Mouse (Mus musculus) stomach, embryonic 16.5 days (tissue): ENCODE data around the gene Rbm39. TPM values are rescaled to one million over a fixed set of nuclear protein-coding genes. Genes with fewer than 3 reads are reported as not detected.
"Not testable (repeated sequence)": the region's sequence is repeated elsewhere in the genome, so short reads cannot be mapped to it uniquely, and the experiment has no call there.

Experiments
- ATAC-seq: fragments of 200-750 bp; cut with Nextera tagmentation; 2 replicates; pipeline ENCODE4 v1.8.0; 2017; ENCODE audit warnings: moderate number of reproducible peaks, moderate TSS enrichment; ENCODE audit not compliant: insufficient read depth, low FRiP score
- H3K27ac ChIP-seq: fragments of 300-500 bp; sonication (generic); 2 replicates; pipeline ENCODE4 v1.5.1; 2014; ENCODE audit warnings: low read length
- H3K27me3 ChIP-seq: fragments of 300-500 bp; sonication (generic); 2 replicates; pipeline ENCODE4 v1.6.1; 2014; ENCODE audit warnings: low read length, control low read depth, mixed read lengths; ENCODE audit not compliant: control insufficient read depth, insufficient read depth
- H3K36me3 ChIP-seq: fragments of 300-500 bp; sonication (generic); 2 replicates; pipeline ENCODE4 v1.6.1; 2014; ENCODE audit warnings: low read length; ENCODE audit not compliant: control insufficient read depth, insufficient read depth
- H3K4me1 ChIP-seq: fragments of 300-500 bp; sonication (generic); 2 replicates; pipeline ENCODE4 v1.6.1; 2014; ENCODE audit warnings: low read length, control low read depth, mixed read lengths; ENCODE audit not compliant: control insufficient read depth, insufficient read depth
- H3K4me2 ChIP-seq: fragments of 300-500 bp; sonication (generic); 2 replicates; pipeline ENCODE4 v1.6.1; 2014; ENCODE audit warnings: low read depth, low read length, mixed read lengths
- H3K4me3 ChIP-seq: fragments of 300-500 bp; sonication (generic); replicated peaks from 2 replicates; pipeline ENCODE4 v1.5.1; 2014; ENCODE audit warnings: mild to moderate bottlenecking, low read length
- H3K9ac ChIP-seq: fragments of 300-500 bp; sonication (generic); 2 replicates; pipeline ENCODE4 v1.6.1; 2014; ENCODE audit warnings: low read length
- H3K9me3 ChIP-seq: fragments of 300-500 bp; sonication (generic); replicated peaks from 2 replicates; pipeline ENCODE4 v1.6.1; 2016; ENCODE audit warnings: low read length, control low read depth; ENCODE audit not compliant: control insufficient read depth
- WGBS: fragments of 180-500 bp; shearing (Covaris S2); extraction: QIAGEN DNeasy Blood & Tissue Kit; methylation state at CpG from one replicate; pipeline ENCODE4 v1.1.7; 2014; 5-methylcytosine and 5-hydroxymethylcytosine counted together
- polyA plus RNA-seq: library from polyadenylated mRNA; unstranded; fragments of >200 nt; fragmentation: Nextera tagmentation; extraction: Ambion mirVana; gene quantifications from 2 replicates; pipeline ENCODE4 v1.2.1, GENCODE M21; 2015

Rbm39 gene
- polyA plus RNA-seq, 1 experiment from 2014 or later, result 551 TPM

GRCm38 (mm10) chr2:156134161-156134560, 45.9 kb downstream of the Rbm39 start:
- Histone ChIP-seq H3K9me3 (no peaks in the 10 kb centered on the region), H3K27me3 (no peaks in the 10 kb centered on the region), H3K4me3 (no peak overlapping the region), H3K36me3 (0 out of 2 replicates have a peak, but pooled peaks cover 3% of the 10 kb centered on the region), H3K9ac (no peak overlapping the region), H3K4me1 (no peaks in the 10 kb centered on the region), H3K27ac (no peak overlapping the region), H3K4me2 (no peak overlapping the region)
- no peak for ATAC-seq
- WGBS, result 91% methylated on average over 5 of the region's 5 CpGs

- no peak for ATAC-seq
- H3K27ac ChIP-seq, result no peak within 1 kb of the TSS
- no peak within 1 kb of the TSS for H3K9ac ChIP-seq
- H3K27me3 ChIP-seq, result no peaks in the 10 kb centered on the region
- no peaks in the 10 kb centered on the region for H3K9me3 ChIP-seq
- peaks cover 12% of the 10 kb centered on the region; the same call in 1 of the 2 replicates for H3K36me3 ChIP-seq
- H3K4me3 ChIP-seq, result no peak within 1 kb of the TSS
- H3K4me1 ChIP-seq, result no peaks in the 10 kb centered on the region
- no peak within 1 kb of the TSS for H3K4me2 ChIP-seq
- 93% methylated on average over 5 of the region's 5 CpGs for WGBS
These were observed 53.0 kb downstream of the Rbm39 start, which contains the start of gene Gm28036 for GRCm38 (mm10) chr2:156126992-156127391. Gene Gm28036 (minus strand): TSS chr2:156127092.

GRCm38 (mm10) chr2:156123731-156124130, 56.3 kb downstream of the Rbm39 start:
- H3K36me3 ChIP-seq, result peaks cover 10% of the 10 kb centered on the region; the same call in 1 of the 2 replicates
- no peaks in the 10 kb centered on the region for H3K4me1 ChIP-seq
- H3K9me3 ChIP-seq, result no peaks in the 10 kb centered on the region
- no peak overlapping the region for H3K9ac ChIP-seq
- H3K27ac ChIP-seq, result no peak overlapping the region
- WGBS, result 87% methylated on average over 5 of the region's 5 CpGs
- H3K27me3 ChIP-seq, result no peaks in the 10 kb centered on the region
- no peak for ATAC-seq
- H3K4me2 ChIP-seq, result no peak overlapping the region
- no peak overlapping the region for H3K4me3 ChIP-seq

- no peak for ATAC-seq
- H3K36me3 ChIP-seq, result peaks cover 4% of the 10 kb centered on the region; the same call in 1 of the 2 replicates
- H3K4me3 ChIP-seq, result no peak overlapping the region
- H3K9ac ChIP-seq, result no peak overlapping the region
- H3K27ac ChIP-seq, result no peak overlapping the region
- no peaks in the 10 kb centered on the region for H3K4me1 ChIP-seq
- no peak overlapping the region for H3K4me2 ChIP-seq
- no peaks in the 10 kb centered on the region for H3K9me3 ChIP-seq
- no peaks in the 10 kb centered on the region for H3K27me3 ChIP-seq
These were observed 60.5 kb downstream of the Rbm39 start for GRCm38 (mm10) chr2:156119566-156119965.

GRCm38 (mm10) chr2:156112080-156112423, 68.0 kb downstream of the Rbm39 start:
- Histone ChIP-seq H3K4me3 (peak overlapping the region; percentile 74), H3K4me2 (peak overlapping the region; percentile 52), H3K27ac (peak overlapping the region; percentile 89), H3K9ac (peak overlapping the region; percentile 98)
- WGBS, result 20% methylated on average over 5 of the region's 5 CpGs
- not testable (repeated sequence) for H3K9me3 ChIP-seq, H3K4me1 ChIP-seq, H3K27me3 ChIP-seq, ATAC-seq, H3K36me3 ChIP-seq

GRCm38 (mm10) chr2:156111358-156112079, 68.5 kb downstream of the Rbm39 start, which contains the start of the genes Cpne1 and Rbm12:
Gene Cpne1 (minus strand): TSS chr2:156111965.
Gene Rbm12 (minus strand): TSS chr2:156111978.
- H3K36me3 ChIP-seq, result no peaks in the 10 kb centered on the region
- H3K4me3 ChIP-seq, result peak within 1 kb of the TSS; percentile 74
- WGBS, result under 1% methylated on average over 74 of the region's 74 CpGs
- peaks cover 3% of the 10 kb centered on the region for H3K4me1 ChIP-seq
- ATAC-seq, result peak; percentile 95
- H3K27me3 ChIP-seq, result no peaks in the 10 kb centered on the region
- peak within 1 kb of the TSS; percentile 89 for H3K27ac ChIP-seq
- no peaks in the 10 kb centered on the region for H3K9me3 ChIP-seq
- H3K9ac ChIP-seq, result peak within 1 kb of the TSS; percentile 98
- H3K4me2 ChIP-seq, result peak within 1 kb of the TSS; percentile 66

GRCm38 (mm10) chr2:156110627-156111357, 69.2 kb downstream of the Rbm39 start:
- Histone ChIP-seq H3K27me3 (no peaks in the 10 kb centered on the region), H3K9ac (peak overlapping the region; percentile 98), H3K4me2 (peak overlapping the region; percentile 66), H3K4me3 (peak overlapping the region; percentile 74), H3K4me1 (peaks cover 5% of the 10 kb centered on the region), H3K9me3 (no peaks in the 10 kb centered on the region), H3K36me3 (no peaks in the 10 kb centered on the region), H3K27ac (peak overlapping the region; percentile 89)
- ATAC-seq, result peak; percentile 62; the same call in 1 of the 2 replicates
- WGBS, result under 1% methylated on average over 16 of the region's 16 CpGs
